8 mouse cellular contexts compared by ENCODE assay signal in genomic region chr1:66815941-66816777, GRCm38 (mm10). TPM values are rescaled to one million over a fixed set of nuclear protein-coding genes. Genes with fewer than 3 reads are reported as not detected.
A peak's percentile ranks its signal among the peaks of the same experiment; 100 is the strongest.
DNase-seq lines count a peak whose midpoint lies in the region; TF ChIP-seq lines count a peak whose summit lies in the region.

No protein-coding gene starts in this region.

- H3K79me2 ChIP-seq in macrophage (ENCODE audit: inconsistent target), result peaks cover 46% of the 10 kb centered on the region

- H3K27ac ChIP-seq in cortical plate, adult 2 months (ENCODE audit: insufficient read depth, low read length), result peak overlapping the region; percentile 96
- peak overlapping the region; percentile 97 for H3K27ac ChIP-seq in left cerebral cortex, adult 2 months
- H3K27ac ChIP-seq in macrophage, result peak overlapping the region; percentile 93

- no peak for TF ChIP-seq CTCF in cortical plate, adult 2 months (IDR thresholded peaks at IDR 0.05; ENCODE audit: extremely low read depth, insufficient read depth, low read length)
- no peak for TF ChIP-seq CTCF in left cerebral cortex, adult 2 months (IDR thresholded peaks at IDR 0.05)

- WGBS in macrophage (ENCODE audit: missing documents), result under 1% methylated on average over 39 of the region's 39 CpGs

- H3K36me3 ChIP-seq in macrophage (ENCODE audit: inconsistent target), result no peaks in the 10 kb centered on the region

- DNase-seq in adrenal gland, adult (ENCODE audit: inconsistent age in 2 of 2, low spot score in 1 of 2), result peak; percentile 74 to 94
- peak; percentile 40 to 51 for DNase-seq in gastrocnemius, adult 8-10 months (ENCODE audit: low spot score in 2 of 2)
- peak; percentile 44 for DNase-seq in hindlimb bud, embryonic 11.5 days (ENCODE audit: extremely low spot score, low read depth, low spot score)
- DNase-seq in left cerebral cortex, adult 2 months (ENCODE audit: extremely low spot score in 1 of 2, low spot score in 2 of 2), result peak; percentile 74 to 76
- peak; percentile 72 for DNase-seq in right cerebral cortex, postnatal 14 days
- DNase-seq in urinary bladder, postnatal 4 days (ENCODE audit: low spot score in 2 of 2), result peak; percentile 42 to 61

- intact Hi-C loops in left cerebral cortex, adult 2 months (cut with DNase I), result loop anchor here (2.0 to 10.0 kb wide), 4 partner anchors 47 to 1281 kb away; partner anchors contain the start of genes Acadl, Lancl1 and Map2

- TF ChIP-seq POLR2A in cortical plate, adult 2 months (IDR thresholded peaks at IDR 0.05; ENCODE audit: extremely low read depth, insufficient read depth, low read length), result 0 out of 2 replicates have a peak, but pooled peaks have one; percentile 11

- H3K4me3 ChIP-seq in cortical plate, adult 2 months (ENCODE audit: insufficient read depth, low read length), result peak overlapping the region; percentile 85
- H3K4me3 ChIP-seq in left cerebral cortex, adult 2 months, result peak overlapping the region; percentile 83
- H3K4me3 ChIP-seq in macrophage (ENCODE audit: inconsistent target), result peak overlapping the region; percentile 80

- H3K4me1 ChIP-seq in cortical plate, adult 2 months (ENCODE audit: control insufficient read depth, insufficient read depth, low read length), result peaks cover 4% of the 10 kb centered on the region; the same call in 1 of the 2 replicates

RNA-seq across cellular contexts. Expression of gene Kansl1l, which starts 1.2 kb away (rescaled TPM):
- polyA plus RNA-seq in cortical plate, adult 2 months (2012; rRNA removed), result 7.9 and 8.0 TPM in 2 replicates
- total RNA-seq in gastrocnemius, adult 8-10 months (2022), result 10 to 100 TPM; 21.4 to 24.1 (median 23.0) TPM
- total RNA-seq in left cerebral cortex, adult 2 months (2021), result 10 to 100 TPM; 17.2 to 19.5 TPM
- total RNA-seq in macrophage (2018; cell fraction: chromatin; rRNA removed), result 100 to 1,000 TPM in 2 of 26 experiments, 10 to 100 TPM in 24; 29.7 to 121 (median 65.0) TPM
- 10 to 100 TPM in 12 of 26 experiments, 1 to 10 TPM in 14; 7.8 to 15.5 (median 9.7) TPM for total RNA-seq in macrophage (2018; cell fraction: cytosol; rRNA removed)
- 10 to 100 TPM; 23.8 to 92.7 (median 44.0) TPM for total RNA-seq in macrophage (2018; cell fraction: nucleus; rRNA removed)
- 5.3 to 8.0 TPM (median 7.3 TPM) in 3 replicates for polyA plus RNA-seq in macrophage (2018)

RNA-seq across cellular contexts. Expression of gene Acadl, which starts 46.9 kb away (rescaled TPM):
- 30.0 and 31.8 TPM in 2 replicates for polyA plus RNA-seq in cortical plate, adult 2 months (2012; rRNA removed)
- 100 to 1,000 TPM; 221 to 291 (median 229) TPM for total RNA-seq in gastrocnemius, adult 8-10 months (2022)
- 10 to 100 TPM; 28.8 to 32.4 TPM for total RNA-seq in left cerebral cortex, adult 2 months (2021)
- 10 to 100 TPM; 15.7 to 81.6 (median 35.8) TPM for total RNA-seq in macrophage (2018; cell fraction: chromatin; rRNA removed)
- 100 to 1,000 TPM in 9 of 26 experiments, 10 to 100 TPM in 17; 65.9 to 115 (median 83.6) TPM for total RNA-seq in macrophage (2018; cell fraction: cytosol; rRNA removed)
- total RNA-seq in macrophage (2018; cell fraction: nucleus; rRNA removed), result 10 to 100 TPM; 23.6 to 58.6 (median 37.3) TPM
- polyA plus RNA-seq in macrophage (2018), result 68.1 to 167 TPM (median 89.3 TPM) in 3 replicates

Comparison
In these comparisons a context has a peak if more than half of its experiments do, and no peak if none do; other contexts are left out.
1. Peak in every context shown above with its lines: DNase-seq, H3K4me3 ChIP-seq and H3K27ac ChIP-seq.
2. RNA of gene Acadl, which starts 46.9 kb away (total RNA-seq): 221 to 291 TPM in gastrocnemius, adult 8-10 months; 28.8 to 32.4 TPM in left cerebral cortex, adult 2 months; every median in the first group is over 4 times any median in the second.